Mouse (Mus musculus) cerebellum, adult 18-20 months (tissue): ENCODE data around the gene 1700016C15Rik.

Source experiments
- DNase-seq, 2 experiments: peaks; one replicate each; pipeline ENCODE4 v3.0.0; 2021

Gene 1700016C15Rik

DNA sequence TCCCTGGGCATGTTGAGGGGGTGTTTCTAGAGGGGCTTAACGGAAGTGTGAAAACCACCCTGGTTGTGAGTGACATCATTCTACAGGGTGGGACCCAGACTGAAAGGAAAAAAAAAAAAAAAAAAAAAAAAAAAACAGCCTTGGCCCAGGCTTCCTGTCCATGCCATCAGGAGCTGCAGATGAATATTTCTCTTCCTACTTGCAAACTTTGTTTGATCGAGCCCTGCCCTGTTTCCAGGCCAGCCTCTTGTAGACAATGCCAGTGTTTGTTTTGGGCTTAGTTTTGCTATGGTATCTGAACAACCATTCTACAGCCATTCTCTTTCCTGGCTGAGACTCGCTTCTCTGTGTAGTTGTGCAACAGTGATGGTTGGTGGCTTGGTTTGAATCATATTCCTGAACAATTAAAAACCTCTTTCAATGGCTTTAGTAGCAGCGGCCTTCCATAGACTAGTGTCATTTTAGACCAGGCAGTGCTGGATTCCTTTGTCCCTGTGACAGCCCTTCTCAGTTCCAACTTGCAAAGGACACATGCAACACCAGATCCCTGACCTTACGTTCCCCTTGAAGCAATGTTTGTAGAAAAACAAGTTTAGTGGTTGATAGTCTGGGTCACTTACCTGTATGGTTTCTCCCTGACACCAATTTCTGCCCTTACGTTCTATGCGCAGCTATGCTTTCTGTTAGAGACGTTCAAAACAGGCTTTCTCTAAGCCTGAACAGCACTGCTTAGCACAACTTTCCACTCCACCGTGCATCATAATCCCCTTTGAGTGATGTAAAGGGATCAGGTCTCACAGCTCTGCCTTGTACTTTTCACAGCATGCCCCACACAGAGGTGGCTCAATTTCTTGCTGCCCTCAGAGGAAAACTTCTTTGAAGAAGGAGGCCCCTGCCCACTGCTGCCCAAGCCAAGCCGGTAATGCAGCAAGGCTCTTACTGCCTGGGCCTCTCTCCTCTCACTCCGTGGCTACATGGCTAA is at the start of gene 1700016C15Rik:
Gene 1700016C15Rik (plus strand): TSS at position 772 of the 982 bp plus-strand sequence.
- no peak for DNase-seq

DNA sequence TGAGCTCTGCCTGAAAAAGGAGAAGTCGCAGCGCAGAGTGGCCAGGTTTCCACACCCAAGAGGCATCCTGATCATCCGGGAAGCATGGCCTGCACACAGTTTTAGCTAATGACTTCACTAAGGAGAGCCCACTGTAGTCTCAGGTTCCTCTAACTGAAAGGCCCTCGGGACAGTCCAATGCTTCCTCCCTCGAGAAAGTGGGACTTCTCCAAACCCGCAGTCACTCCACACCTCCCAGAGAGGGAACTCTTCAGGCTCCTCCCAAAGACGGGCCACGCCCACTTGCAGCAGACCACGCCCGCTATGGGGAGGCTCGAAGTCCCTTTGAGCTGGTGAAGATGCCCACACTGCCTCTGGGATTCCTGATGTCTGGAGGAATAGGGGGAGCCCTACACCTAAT is 48.4 kb upstream of the 1700016C15Rik start:
- no peak for DNase-seq

DNA sequence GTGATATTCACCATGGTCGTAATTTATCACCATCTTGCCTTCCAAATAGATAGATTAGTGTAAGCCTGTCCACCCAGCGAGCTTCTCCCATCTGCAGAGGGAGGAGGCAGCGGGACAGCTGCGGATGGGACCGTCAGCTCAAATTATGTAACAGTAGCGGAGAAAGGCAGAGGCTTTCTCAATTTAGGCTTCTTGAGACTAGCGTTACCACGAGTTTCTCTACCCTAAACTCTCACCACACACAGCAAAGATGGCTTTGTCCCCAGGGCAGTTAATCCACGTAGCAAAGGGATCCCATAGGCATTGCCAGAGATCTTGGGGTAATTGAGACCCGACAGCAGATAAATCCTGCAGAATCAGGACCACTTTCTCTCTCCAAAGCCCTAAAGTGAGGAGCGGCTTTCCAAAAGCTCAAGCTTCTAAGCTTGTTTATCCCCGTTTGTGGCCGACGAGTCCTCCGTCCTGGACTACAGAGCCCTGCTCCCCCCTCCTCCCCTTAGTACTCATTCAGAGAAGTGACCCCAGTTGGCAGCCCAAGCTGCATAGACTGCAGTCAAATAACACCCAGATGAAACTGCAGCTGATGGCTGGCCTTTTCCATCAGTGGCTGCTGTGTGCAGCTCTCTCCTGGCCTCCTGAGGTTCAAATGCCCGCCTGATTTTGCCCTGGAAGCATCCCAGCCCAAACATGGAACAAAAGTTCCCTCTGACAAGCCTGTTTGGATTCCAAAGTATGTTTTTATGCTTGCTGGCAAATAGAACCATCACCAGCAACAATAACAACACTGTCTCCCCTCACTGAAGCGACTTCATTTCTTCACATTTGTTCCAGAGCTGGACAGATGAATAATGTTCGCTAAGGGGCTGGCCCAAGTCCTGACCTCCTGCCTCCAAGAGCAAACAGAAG is 45.4 kb upstream of the 1700016C15Rik start:
- peak; percentile 59 to 70 for DNase-seq

DNA sequence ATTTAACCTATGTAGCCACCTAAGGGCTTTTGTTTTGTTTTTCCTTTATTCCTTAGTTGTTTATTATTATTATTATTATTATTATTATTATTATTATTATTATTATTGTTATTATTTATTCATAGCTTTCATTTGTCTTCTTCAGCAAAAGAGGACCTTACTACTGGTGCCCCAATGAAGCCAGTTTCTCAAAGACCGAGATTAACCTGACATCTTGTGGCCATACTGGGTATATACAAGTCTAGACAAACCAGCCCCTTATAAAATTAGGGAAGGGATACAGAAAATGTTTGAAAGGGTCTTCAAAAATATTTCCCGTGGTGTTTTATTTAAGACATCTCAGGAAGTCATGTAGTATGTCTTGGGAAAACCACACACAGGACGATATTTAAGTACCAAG is 44.7 kb upstream of the 1700016C15Rik start:
- DNase-seq, result peak; percentile 57 to 70

DNA sequence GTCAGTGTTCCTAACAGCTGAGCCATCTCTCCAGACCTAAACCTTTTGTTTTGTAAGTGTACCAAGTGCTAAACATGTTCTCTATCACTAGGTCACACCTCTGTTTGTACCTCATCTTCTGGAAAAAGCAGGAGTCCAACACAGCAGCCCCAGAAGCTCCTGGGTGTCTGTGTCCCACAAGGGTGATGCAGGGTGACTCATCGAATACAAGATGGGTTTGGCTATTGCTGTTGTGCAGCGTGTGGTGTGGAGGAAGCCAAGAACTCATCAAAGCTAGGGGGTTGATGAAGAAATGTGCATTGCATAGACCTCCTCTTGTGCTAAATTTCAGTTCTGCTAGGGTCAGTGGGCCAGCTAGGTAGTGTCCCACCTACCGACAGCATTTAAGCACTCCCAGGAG is 43.5 kb upstream of the 1700016C15Rik start:
- DNase-seq, result no peak

DNA sequence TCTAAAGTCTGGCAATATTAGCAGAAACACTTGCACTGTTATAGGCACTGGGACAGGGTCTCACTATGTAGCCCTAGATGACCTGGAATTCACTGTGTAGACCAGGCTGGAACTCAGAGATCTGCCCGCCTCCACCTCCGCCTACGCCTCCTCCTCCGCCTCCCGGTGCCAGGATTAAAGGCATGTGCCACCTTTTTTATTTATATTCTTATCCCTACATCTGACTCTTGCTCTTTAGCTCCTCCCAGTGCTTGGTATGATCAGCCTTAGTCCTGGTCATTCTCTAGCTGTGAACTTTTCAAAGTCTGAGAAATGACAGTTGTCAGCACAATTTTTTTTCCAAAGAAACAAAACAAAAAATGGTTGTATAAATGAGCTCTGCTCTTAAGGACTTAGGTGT is 42.6 kb upstream of the 1700016C15Rik start:
- DNase-seq, result peak; percentile 58 to 59

DNA sequence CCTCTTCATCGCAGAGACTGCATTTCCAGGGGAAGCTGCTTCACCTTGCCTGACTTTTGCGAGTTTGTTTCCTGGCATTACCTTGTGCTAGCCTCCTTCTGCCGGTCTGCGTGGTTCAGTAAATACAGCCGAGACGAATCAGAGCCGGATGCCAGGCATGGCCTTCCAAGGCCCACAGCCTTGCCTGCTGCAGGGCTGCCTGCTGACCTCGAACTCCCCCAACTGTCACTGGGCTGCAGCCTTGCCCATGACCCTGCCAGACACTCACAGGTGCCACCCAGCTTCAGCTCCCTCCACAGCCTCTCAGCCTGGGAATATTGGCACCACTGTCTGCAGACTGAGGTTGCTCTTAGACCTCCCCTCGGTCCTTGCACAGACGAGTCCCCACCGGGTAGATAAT is 37.1 kb upstream of the 1700016C15Rik start:
- DNase-seq, result no peak

DNA sequence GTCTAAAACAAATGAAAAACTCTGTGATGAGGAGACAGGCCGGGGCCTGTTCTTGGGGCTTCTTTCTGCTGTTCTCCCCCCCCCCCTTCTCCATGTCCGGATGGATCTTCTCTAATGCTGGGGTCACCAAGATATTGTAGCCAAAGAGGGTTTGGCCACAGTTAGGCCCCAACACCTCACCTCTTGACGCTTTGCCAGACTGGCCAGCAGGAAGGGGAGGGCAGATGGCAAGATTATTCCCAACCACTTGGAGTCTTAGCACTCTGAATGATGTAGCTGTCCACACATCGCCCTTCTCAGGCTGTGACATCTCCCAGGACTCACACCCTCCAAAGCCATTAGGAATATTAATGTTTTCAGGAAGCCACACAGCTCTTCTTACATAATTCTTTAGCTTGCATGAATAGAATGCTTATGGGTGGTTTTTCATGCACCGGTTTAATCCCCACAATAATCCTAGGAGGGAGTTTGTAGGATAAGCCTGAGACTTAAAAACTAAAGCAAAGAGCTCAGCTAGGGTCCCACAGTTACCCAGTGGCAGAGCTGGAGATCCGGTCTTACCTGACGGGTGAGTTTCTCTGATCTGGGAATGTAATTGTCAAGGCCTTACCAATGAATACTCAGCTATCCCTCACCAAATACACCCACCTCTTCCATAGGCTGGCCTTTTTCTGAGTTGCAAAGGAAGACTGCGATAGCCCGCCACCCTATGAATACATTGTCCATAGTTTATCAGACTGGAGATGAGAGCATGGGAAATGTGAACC is 35.9 kb upstream of the 1700016C15Rik start:
- DNase-seq, result peak; percentile 47 to 49

DNA sequence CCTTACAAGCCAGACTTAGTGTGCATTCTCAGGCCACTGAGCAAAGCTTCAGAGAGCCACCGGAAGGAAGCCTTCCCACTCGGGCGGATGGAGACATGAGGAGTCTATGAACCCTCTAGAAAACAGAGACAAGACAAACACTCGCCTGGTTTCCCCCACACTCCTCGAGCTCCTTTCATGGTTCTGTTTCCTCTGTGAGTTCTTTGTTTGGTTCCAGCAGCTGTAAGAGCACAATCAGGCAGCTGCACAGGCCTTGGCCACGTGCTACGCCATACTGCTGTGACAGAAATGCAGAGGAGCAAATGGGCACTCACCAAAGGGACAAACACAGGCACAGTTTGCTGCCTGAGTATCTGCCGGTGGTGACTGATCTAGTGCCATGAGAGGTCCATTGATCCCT is 29.1 kb upstream of the 1700016C15Rik start:
- DNase-seq, result no peak

DNA sequence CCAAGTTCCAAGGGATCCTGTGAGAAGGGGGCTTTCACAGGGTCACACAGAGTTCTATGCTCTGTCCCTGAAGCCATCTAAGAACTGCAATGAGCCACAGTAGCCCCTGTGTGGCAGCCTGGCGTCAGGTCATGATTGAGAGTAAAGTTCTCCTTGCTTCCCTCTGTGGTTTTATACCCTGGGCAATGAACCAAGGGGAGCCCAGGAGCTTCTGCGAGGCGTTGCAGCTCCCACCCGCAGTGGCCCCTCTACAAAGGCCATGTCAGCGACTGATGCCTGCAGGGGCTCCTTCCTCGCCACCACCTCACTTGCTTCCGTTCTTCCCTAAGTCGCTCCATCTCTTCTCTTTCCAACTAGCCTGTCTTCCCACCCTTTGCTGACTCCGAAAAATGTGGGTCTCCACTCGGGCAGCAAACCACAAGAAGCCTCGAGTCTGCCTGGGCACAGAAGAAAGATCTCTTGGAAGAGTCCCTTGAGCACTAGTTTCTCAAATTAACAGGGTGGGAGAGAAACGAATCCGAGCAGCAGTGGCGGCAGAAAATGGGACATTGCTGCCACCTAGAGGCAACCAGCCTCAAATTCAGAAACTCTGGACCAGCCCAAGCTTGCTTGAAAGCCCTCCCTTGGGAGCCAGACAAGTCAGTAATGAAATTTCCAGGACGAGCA is 27.0 kb upstream of the 1700016C15Rik start:
- DNase-seq, result peak; percentile 81 to 82

DNA sequence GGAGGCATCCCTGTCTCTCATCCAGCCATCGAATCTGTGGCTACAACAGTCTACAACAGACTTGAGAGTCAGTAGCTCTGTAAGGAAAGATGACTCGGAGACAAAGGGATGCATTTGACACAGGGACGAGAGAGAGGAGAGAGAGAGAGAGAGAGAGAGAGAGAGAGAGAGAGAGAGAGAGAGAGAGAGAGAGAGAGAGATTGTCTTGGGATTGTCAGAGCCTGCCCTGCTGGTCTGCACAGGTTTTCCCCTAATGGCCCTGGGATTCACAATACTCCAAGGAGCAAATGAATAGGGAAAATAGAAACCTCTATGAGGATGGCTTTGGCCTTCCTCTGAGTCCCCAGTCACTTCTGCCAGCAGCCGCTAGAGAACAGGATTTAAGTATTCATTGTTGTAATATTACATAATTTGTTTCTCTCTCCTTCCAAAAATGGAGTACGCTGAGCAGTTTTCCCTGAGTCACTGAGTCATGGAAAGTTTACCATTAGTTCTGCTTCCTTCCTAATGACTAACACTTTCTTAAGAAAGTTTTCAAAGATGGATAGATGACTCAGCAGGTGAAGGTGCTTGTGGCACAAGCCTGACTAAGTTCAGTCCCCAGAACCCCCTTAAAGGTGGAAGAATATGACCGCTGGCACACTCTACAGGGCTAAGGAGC is 26.3 kb upstream of the 1700016C15Rik start:
- no peak for DNase-seq

DNA sequence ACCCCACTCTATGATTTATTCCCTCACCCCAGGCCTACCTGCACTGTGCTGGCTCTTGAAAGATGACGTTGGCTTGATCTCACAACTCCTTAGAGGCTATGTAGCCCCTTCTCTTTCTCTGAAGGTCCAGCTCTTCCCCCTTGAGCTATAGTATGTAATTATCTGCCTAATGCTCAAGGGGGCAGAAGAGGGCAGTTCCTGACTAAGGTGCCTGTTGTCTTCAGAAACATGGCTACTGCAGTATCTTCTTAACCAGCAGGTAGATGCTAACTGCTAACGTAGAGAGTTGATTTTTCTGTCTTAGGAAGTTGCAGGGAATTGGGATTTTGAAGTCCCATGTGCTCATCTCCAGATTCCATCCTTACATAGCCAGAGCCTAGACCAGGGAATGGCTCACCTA is 24.4 kb upstream of the 1700016C15Rik start:
- DNase-seq, result no peak

DNA sequence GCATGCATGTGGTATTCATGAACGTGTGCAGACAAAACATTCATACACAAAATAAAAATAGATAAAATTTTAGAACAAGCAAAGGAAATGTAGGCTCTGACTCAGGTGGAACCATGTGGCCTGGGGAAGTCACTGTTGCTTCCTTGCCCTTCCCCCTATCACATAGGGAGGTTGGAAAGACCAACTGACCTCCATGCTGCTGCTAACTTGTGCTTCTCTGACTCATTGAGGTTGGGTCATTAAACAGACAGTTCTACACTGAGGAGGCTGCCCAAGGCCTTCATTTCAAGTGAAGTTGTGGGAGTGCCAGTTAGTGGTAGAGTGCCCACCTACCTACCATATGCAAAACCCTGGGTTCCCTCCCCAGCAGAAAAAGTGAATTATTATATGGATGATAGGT is 22.0 kb upstream of the 1700016C15Rik start:
- DNase-seq, result no peak

DNA sequence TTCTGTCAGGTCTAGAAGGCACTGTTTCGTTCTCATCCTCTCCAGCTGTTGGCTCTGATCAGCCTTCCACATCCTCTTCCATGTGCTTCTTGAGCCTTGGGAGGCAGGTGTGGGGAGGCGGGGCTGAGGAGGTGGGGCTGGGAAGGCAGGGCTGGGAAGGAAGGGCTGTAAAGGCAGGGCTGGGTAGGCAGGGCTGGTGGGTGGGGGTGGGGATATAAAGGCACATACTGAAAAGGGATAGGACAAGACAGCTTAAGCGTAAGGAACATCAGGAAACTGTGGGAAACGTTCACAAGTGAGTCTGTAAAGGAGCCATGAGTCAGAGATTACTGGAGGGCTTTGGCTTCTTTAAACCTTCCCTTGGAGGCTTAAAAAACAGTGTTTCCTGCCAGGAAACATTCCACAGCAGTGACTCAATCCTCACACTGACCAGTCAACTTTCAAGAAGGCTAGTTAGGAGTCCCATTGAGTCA is 21.0 kb upstream of the 1700016C15Rik start:
- DNase-seq, result no peak

DNA sequence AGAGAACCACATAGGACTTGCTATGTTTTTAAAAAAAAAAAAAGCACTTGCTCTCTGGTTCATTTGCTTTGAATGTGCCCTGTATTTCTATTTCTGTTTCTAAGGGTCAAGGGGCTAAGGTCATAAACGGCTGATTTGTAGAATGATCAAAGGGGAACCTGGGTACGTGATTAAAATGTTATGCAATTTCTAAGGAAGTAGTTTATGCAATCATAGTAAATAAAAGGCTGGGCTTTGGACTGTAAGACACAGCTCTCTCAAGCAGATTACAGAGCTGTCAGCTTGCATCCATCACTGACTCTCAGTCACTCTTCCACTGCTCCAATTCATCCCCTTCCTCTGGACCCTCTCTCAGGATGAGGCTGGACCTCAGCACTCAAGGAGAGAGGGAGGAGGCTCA is 18.6 kb upstream of the 1700016C15Rik start:
- DNase-seq, result no peak

DNA sequence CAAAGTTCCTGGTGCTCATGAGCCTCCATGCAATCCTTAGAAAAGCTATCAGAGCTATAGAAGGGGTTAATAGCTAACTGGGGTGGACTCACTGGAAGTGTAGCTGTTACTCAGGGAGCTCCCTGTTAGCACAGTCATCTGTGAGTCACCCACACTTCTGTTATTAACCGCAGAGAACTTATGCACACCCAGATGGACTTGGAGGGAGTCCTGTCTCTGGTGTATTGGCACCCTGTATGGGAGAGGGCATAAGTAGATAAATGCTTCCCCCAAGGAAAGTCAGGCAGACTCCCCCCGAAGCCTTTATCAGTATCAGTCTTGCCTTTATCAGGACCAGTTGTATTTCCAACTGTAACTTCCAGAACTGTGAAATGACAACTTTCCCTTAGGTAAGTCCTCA is 18.2 kb upstream of the 1700016C15Rik start:
- no peak for DNase-seq

DNA sequence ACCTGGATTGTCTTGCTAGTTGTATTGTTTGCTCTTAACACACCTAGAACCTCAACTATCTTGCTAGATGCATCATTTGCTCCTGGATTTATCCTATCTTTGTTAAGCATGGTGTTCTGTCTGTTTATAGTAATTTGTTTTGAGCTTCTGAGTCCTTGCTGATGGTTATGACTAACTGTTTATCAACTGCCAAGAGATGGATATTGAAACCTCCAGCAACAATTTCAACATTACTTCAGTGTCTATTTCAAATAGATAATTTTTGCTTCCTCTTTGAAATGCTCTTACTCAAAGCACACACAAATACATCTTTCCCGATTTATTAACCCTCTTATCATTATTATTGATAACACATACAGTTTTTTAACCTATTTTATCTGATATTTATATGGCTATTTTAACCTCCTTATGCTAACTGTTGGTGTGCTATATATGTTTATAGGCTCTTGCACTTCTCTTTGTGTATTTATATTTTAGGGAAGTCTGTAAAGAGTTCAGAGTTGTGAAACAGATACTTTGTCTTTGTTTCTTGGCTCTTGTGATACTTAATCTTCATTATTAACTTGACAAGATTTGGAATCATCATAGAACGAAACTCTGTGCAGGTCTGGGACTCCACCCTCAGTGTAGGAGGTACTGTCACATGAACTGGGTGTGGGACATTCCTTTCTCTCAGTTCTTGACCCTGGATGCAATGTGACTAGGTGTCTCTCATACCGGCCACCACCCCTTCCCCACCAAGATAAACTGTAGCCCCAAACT is 15.8 kb upstream of the 1700016C15Rik start:
- DNase-seq, result no peak

DNA sequence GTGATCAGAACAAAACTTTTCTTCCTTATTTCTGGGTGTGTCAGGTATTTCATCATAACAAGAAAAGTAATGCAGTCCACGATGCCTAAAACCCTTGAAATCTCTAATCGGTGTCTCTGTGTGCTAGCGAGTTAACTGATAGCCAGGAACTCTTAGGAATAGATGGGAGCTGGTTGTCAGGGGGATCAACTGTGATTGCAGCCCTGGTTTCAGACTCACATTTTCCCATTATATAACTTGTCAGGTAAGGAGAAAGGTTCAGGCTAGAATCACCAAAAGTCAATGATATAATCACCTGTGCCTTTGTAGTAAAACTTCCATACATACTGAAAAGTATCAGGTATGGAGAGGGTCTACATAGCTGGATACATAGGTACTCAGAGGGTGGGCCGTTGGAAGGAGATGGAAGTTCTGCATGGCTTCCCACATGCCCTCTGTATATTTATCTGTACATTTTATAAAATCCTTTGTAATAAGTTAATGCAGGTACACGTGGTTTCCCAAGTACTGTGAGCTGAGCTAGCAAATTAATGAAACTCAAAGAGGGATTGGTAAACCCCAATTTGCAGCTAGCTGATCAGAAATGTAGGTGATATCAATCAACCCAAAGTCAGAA is 15.1 kb upstream of the 1700016C15Rik start:
- no peak for DNase-seq

DNA sequence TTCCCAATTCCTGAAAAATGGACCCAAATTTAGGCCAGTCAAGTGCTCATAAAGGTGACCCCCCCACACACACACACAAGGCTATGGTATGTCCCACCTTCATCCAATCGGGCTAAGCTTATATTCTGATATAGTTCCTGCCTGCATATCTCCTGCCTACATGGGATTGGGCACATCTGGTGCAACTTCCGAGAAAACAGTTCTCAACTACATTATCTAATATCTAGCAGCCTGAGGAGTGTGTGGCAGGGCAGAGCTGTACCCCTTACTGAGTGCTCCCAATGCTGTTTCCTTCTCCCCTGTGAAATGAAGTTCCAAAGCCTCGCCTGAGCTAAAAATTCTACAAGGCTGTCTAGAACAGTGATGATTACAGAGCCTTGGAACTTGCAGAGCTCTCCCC is 13.2 kb upstream of the 1700016C15Rik start:
- no peak for DNase-seq
